Mouse (Mus musculus): ENCODE measurements around the gene Rtl8b. TPM values are rescaled to one million over a fixed set of nuclear protein-coding genes. Genes with fewer than 3 reads are reported as not detected.
"Not testable (repeated sequence)": the region's sequence is repeated elsewhere in the genome, so short reads cannot be mapped to it uniquely, and the experiment has no call there.

Rtl8b gene
- polyA plus RNA-seq, 1 experiment from 2014 or later: 215 TPM

- whole genome bisulfite sequencing: 70% methylated on average over 2 of the region's 2 CpGs
- no peak overlapping the region for H3K27ac ChIP-seq (ENCODE audit: low read length)
- no peaks in the 10 kb centered on the region for H3K36me3 ChIP-seq (ENCODE audit: insufficient read depth, low read length)
- no peaks in the 10 kb centered on the region for H3K27me3 ChIP-seq (replicated peaks; ENCODE audit: insufficient read depth, low read length)
- H3K4me3 ChIP-seq (ENCODE audit: low read depth, low read length): no peak overlapping the region
- ATAC-seq (no peak), DNase-seq (ENCODE audit: low spot score) (no peak)
- no peak overlapping the region for H3K4me2 ChIP-seq (replicated peaks; ENCODE audit: low read depth, low read length)
- H3K9me3 ChIP-seq (ENCODE audit: low read length): no peaks in the 10 kb centered on the region
- TF ChIP-seq EP300 (IDR thresholded peaks at IDR 0.05) (no peak), CTCF (IDR thresholded peaks at IDR 0.05) (no peak)
- H3K9ac ChIP-seq (replicated peaks; ENCODE audit: low read depth): no peak overlapping the region
- no peaks in the 10 kb centered on the region for H3K4me1 ChIP-seq (ENCODE audit: insufficient read depth, low read depth, low read length)
Observed at GRCm38 (mm10) chrX:53693141-53693540, 22.9 kb upstream of the Rtl8b start.

- no peak for ATAC-seq
- DNase-seq (ENCODE audit: low spot score): no peak
Observed at GRCm38 (mm10) chrX:53692065-53692464, 21.9 kb upstream of the Rtl8b start.

GRCm38 (mm10) chrX:53684676-53685075, 14.5 kb upstream of the Rtl8b start:
- not testable (repeated sequence) for H3K4me2 ChIP-seq (replicated peaks; ENCODE audit: low read depth, low read length); H3K4me1 ChIP-seq (ENCODE audit: insufficient read depth, low read depth, low read length); H3K9ac ChIP-seq (replicated peaks; ENCODE audit: low read depth); DNase-seq (ENCODE audit: low spot score); H3K4me3 ChIP-seq (ENCODE audit: low read depth, low read length); ATAC-seq; H3K36me3 ChIP-seq (ENCODE audit: insufficient read depth, low read length); H3K27me3 ChIP-seq (replicated peaks; ENCODE audit: insufficient read depth, low read length); H3K9me3 ChIP-seq (ENCODE audit: low read length); H3K27ac ChIP-seq (ENCODE audit: low read length)
- WGBS: 69% methylated on average over 2 of the region's 4 CpGs

More at GRCm38 (mm10) chrX:53692065-53692464, 21.9 kb upstream of the Rtl8b start:
- H3K36me3 ChIP-seq (ENCODE audit: insufficient read depth, low read length): no peaks in the 10 kb centered on the region
- no peak overlapping the region for H3K27ac ChIP-seq (ENCODE audit: low read length)
- H3K4me2 ChIP-seq (replicated peaks; ENCODE audit: low read depth, low read length): no peak overlapping the region
- no peaks in the 10 kb centered on the region for H3K4me1 ChIP-seq (ENCODE audit: insufficient read depth, low read depth, low read length)
- no peaks in the 10 kb centered on the region for H3K27me3 ChIP-seq (replicated peaks; ENCODE audit: insufficient read depth, low read length)
- H3K4me3 ChIP-seq (ENCODE audit: low read depth, low read length): no peak overlapping the region
- no peak overlapping the region for H3K9ac ChIP-seq (replicated peaks; ENCODE audit: low read depth)
- TF ChIP-seq CTCF (IDR thresholded peaks at IDR 0.05) (no peak), EP300 (IDR thresholded peaks at IDR 0.05) (no peak)
- 50% methylated on average over 2 of the region's 2 CpGs for WGBS
- H3K9me3 ChIP-seq (ENCODE audit: low read length): no peaks in the 10 kb centered on the region

- not testable (repeated sequence) for H3K36me3 ChIP-seq (ENCODE audit: insufficient read depth, low read length); DNase-seq (ENCODE audit: low spot score); H3K4me2 ChIP-seq (replicated peaks; ENCODE audit: low read depth, low read length); H3K27me3 ChIP-seq (replicated peaks; ENCODE audit: insufficient read depth, low read length); ATAC-seq; H3K4me3 ChIP-seq (ENCODE audit: low read depth, low read length); H3K27ac ChIP-seq (ENCODE audit: low read length); H3K9me3 ChIP-seq (ENCODE audit: low read length); H3K9ac ChIP-seq (replicated peaks; ENCODE audit: low read depth); H3K4me1 ChIP-seq (ENCODE audit: insufficient read depth, low read depth, low read length)
- WGBS: 54% methylated on average over 2 of the region's 3 CpGs
Observed at GRCm38 (mm10) chrX:53682650-53683049, 12.4 kb upstream of the Rtl8b start.

GRCm38 (mm10) chrX:53676943-53677342, 6.7 kb upstream of the Rtl8b start:
- H3K9ac ChIP-seq (replicated peaks; ENCODE audit: low read depth); H3K4me1 ChIP-seq (ENCODE audit: insufficient read depth, low read depth, low read length); DNase-seq (ENCODE audit: low spot score); H3K9me3 ChIP-seq (ENCODE audit: low read length); H3K4me3 ChIP-seq (ENCODE audit: low read depth, low read length); H3K27ac ChIP-seq (ENCODE audit: low read length); H3K36me3 ChIP-seq (ENCODE audit: insufficient read depth, low read length); ATAC-seq; H3K4me2 ChIP-seq (replicated peaks; ENCODE audit: low read depth, low read length); H3K27me3 ChIP-seq (replicated peaks; ENCODE audit: insufficient read depth, low read length): not testable (repeated sequence)
- WGBS: 0% methylated on average over 1 of the region's 2 CpGs
- TF ChIP-seq CTCF (IDR thresholded peaks at IDR 0.05): peak; percentile 60

- H3K27me3 ChIP-seq (replicated peaks; ENCODE audit: insufficient read depth, low read length); H3K9me3 ChIP-seq (ENCODE audit: low read length); H3K4me1 ChIP-seq (ENCODE audit: insufficient read depth, low read depth, low read length); ATAC-seq; H3K36me3 ChIP-seq (ENCODE audit: insufficient read depth, low read length); H3K9ac ChIP-seq (replicated peaks; ENCODE audit: low read depth); H3K27ac ChIP-seq (ENCODE audit: low read length); DNase-seq (ENCODE audit: low spot score): not testable (repeated sequence)
- Histone ChIP-seq H3K4me3 (ENCODE audit: low read depth, low read length) (peak overlapping the region; percentile 24), H3K4me2 (replicated peaks; ENCODE audit: low read depth, low read length) (peak overlapping the region; percentile 28; the same call in 1 of the 2 replicates)
- 8% methylated on average over 3 of the region's 4 CpGs for WGBS
Observed at GRCm38 (mm10) chrX:53670696-53671095, 488 bp upstream of the Rtl8b start.

GRCm38 (mm10) chrX:53669557-53670270, 494 bp downstream of the Rtl8b start:
- ATAC-seq: peak; percentile 54
- not testable (repeated sequence) for H3K4me1 ChIP-seq (ENCODE audit: insufficient read depth, low read depth, low read length); H3K27ac ChIP-seq (ENCODE audit: low read length); H3K9ac ChIP-seq (replicated peaks; ENCODE audit: low read depth); H3K4me2 ChIP-seq (replicated peaks; ENCODE audit: low read depth, low read length); H3K36me3 ChIP-seq (ENCODE audit: insufficient read depth, low read length); H3K9me3 ChIP-seq (ENCODE audit: low read length); H3K27me3 ChIP-seq (replicated peaks; ENCODE audit: insufficient read depth, low read length); DNase-seq (ENCODE audit: low spot score)
- no CpG with 5 or more reads among the region's 36 CpGs for WGBS
- H3K4me3 ChIP-seq (ENCODE audit: low read depth, low read length): peak overlapping the region; percentile 24; the same call in 1 of the 2 replicates

GRCm38 (mm10) chrX:53652917-53653316, 17.3 kb downstream of the Rtl8b start:
- H3K36me3 ChIP-seq (ENCODE audit: insufficient read depth, low read length); H3K4me3 ChIP-seq (ENCODE audit: low read depth, low read length); DNase-seq (ENCODE audit: low spot score); H3K9ac ChIP-seq (replicated peaks; ENCODE audit: low read depth); H3K4me2 ChIP-seq (replicated peaks; ENCODE audit: low read depth, low read length); H3K4me1 ChIP-seq (ENCODE audit: insufficient read depth, low read depth, low read length); H3K9me3 ChIP-seq (ENCODE audit: low read length); H3K27ac ChIP-seq (ENCODE audit: low read length); H3K27me3 ChIP-seq (replicated peaks; ENCODE audit: insufficient read depth, low read length); ATAC-seq: not testable (repeated sequence)
- 55% methylated on average over 4 of the region's 4 CpGs for WGBS

All from lung, postnatal 0 days (tissue).